Mouse (Mus musculus) midbrain, embryonic 12.5 days (tissue): Measurements from ENCODE around the gene Supt4a. TPM values are rescaled to one million over a fixed set of nuclear protein-coding genes. Genes with fewer than 3 reads are reported as not detected.

Source experiments
- ATAC-seq: fragments of 200-750 bp; cut with Nextera tagmentation; 2 replicates; pipeline ENCODE4 v1.8.0; 2017; ENCODE audit warnings: low read depth, moderate TSS enrichment, moderate library complexity; ENCODE audit not compliant: low FRiP score
- H3K27ac ChIP-seq: fragments of 300-500 bp; sonication (generic); replicated peaks from 2 replicates; pipeline ENCODE4 v1.5.1; 2016; ENCODE audit warnings: mild to moderate bottlenecking
- H3K27me3 ChIP-seq: fragments of 300-500 bp; sonication (generic); 2 replicates; pipeline ENCODE4 v1.6.1; 2016; ENCODE audit warnings: mild to moderate bottlenecking
- H3K36me3 ChIP-seq: fragments of 300-500 bp; sonication (generic); 2 replicates; pipeline ENCODE4 v1.6.1; 2016
- H3K4me1 ChIP-seq: fragments of 300-500 bp; sonication (generic); 2 replicates; pipeline ENCODE4 v1.6.1; 2016
- H3K4me2 ChIP-seq: fragments of 300-500 bp; sonication (generic); replicated peaks from 2 replicates; pipeline ENCODE4 v1.6.1; 2016; ENCODE audit warnings: mild to moderate bottlenecking, moderate library complexity
- H3K4me3 ChIP-seq: fragments of 300-500 bp; sonication (generic); 2 replicates; pipeline ENCODE4 v1.5.1; 2016; ENCODE audit warnings: mild to moderate bottlenecking
- H3K9ac ChIP-seq: fragments of 300-500 bp; sonication (generic); replicated peaks from 2 replicates; pipeline ENCODE4 v1.6.1; 2016; ENCODE audit warnings: mild to moderate bottlenecking, moderate library complexity
- H3K9me3 ChIP-seq: fragments of 300-500 bp; sonication (generic); 2 replicates; pipeline ENCODE4 v1.6.1; 2016; ENCODE audit warnings: mild to moderate bottlenecking
- WGBS: fragments of 180-500 bp; shearing (Covaris S2); methylation state at CpG from one replicate; pipeline ENCODE4 v1.1.7; 2016; 5-methylcytosine and 5-hydroxymethylcytosine counted together
- polyA plus RNA-seq: library from polyadenylated mRNA; unstranded; fragments of >200 nt; fragmentation: Nextera tagmentation; extraction: Ambion mirVana; gene quantifications from 2 replicates; pipeline ENCODE4 v1.2.1, GENCODE M21; 2016

Gene Supt4a
- polyA plus RNA-seq, 1 experiment from 2014 or later, result 139 TPM

- Histone ChIP-seq H3K4me3 (no peak overlapping the region), H3K27me3 (peaks cover 6% of the 10 kb centered on the region; the same call in 1 of the 2 replicates), H3K4me2 (no peak overlapping the region), H3K9ac (no peak overlapping the region), H3K9me3 (no peaks in the 10 kb centered on the region), H3K27ac (no peak overlapping the region), H3K4me1 (peaks cover 18% of the 10 kb centered on the region), H3K36me3 (no peaks in the 10 kb centered on the region)
- ATAC-seq, result no peak
- 63% methylated on average over 11 of the region's 11 CpGs for WGBS
Observed at GRCm38 (mm10) chr11:87727021-87727420, 10.3 kb upstream of the Supt4a start.

DNA sequence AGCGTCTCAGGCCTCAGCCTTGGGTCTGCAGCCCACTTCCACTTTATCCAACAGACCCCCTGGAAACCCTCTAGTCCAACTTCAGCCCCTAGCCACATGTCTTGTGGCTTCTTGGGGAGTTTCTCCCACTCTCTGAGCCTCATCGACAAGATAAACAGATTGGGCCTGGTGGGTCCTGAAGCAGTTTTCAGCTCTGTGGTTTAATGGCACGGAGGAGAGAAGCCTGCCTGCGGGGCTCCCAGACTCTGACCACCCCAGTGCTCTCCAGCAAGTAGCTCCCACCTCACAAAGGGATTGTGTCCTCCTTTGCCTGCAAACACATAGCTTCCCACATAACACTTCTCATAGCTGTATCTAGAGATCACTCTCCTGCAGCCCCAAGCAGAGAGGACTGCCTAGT is 9.9 kb upstream of the Supt4a start:
- no peak for ATAC-seq
- H3K4me1 ChIP-seq, result peaks cover 18% of the 10 kb centered on the region
- H3K9me3 ChIP-seq, result no peaks in the 10 kb centered on the region
- no peaks in the 10 kb centered on the region for H3K36me3 ChIP-seq
- no peak overlapping the region for H3K9ac ChIP-seq
- H3K4me2 ChIP-seq, result no peak overlapping the region
- H3K27ac ChIP-seq, result no peak overlapping the region
- peaks cover 6% of the 10 kb centered on the region; the same call in 1 of the 2 replicates for H3K27me3 ChIP-seq
- WGBS, result 71% methylated on average over 4 of the region's 4 CpGs
- no peak overlapping the region for H3K4me3 ChIP-seq

DNA sequence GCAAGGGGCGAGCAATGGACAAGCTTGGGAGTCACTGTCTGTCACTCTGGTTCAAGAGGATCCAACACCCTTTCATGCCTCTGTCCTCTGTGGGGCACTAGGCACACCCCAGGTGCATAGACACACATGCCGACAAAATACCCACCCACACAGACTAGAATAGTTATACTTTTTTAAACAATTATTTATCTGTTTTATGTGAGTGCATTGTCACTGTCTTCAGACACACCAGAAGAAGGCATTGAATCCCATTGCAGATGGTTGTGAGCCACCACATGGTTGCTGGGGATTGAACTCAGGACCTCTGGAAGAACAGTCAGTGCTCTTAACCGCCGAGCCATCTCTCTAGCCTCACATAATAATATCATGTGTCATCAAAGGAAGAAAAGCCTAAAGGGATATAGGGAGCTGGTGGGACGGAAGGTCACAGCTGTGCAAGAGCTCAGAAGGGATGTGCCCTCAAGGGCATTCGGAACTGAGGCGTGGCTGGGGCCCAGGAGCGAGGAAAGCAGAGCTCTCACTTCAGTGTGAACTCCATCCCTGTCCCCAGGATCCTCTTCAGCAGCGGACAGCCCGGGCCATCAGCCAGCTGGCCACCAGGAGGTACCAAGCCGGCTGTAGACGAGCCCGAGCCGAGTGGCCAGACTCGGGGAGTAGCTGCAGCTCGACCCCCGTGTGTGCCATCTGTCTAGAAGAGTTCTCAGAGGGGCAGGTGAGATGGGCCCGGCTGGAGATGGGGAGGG is 8.3 kb upstream of the Supt4a start:
- H3K4me1 ChIP-seq, result peaks cover 27% of the 10 kb centered on the region
- H3K9ac ChIP-seq, result no peak overlapping the region
- no peaks in the 10 kb centered on the region for H3K9me3 ChIP-seq
- 80% methylated on average over 18 of the region's 18 CpGs for WGBS
- no peak overlapping the region for H3K4me3 ChIP-seq
- no peak overlapping the region for H3K4me2 ChIP-seq
- peaks cover 11% of the 10 kb centered on the region for H3K27me3 ChIP-seq
- no peak overlapping the region for H3K27ac ChIP-seq
- no peaks in the 10 kb centered on the region for H3K36me3 ChIP-seq
- ATAC-seq, result no peak

GRCm38 (mm10) chr11:87729593-87730185 is 7.7 kb upstream of the Supt4a start:
- Histone ChIP-seq H3K4me2 (no peak overlapping the region), H3K27me3 (peaks cover 18% of the 10 kb centered on the region), H3K4me1 (peaks cover 30% of the 10 kb centered on the region), H3K4me3 (no peak overlapping the region), H3K9me3 (no peaks in the 10 kb centered on the region), H3K36me3 (no peaks in the 10 kb centered on the region), H3K9ac (no peak overlapping the region), H3K27ac (no peak overlapping the region)
- no peak for ATAC-seq
- 88% methylated on average over 13 of the region's 13 CpGs for WGBS

DNA sequence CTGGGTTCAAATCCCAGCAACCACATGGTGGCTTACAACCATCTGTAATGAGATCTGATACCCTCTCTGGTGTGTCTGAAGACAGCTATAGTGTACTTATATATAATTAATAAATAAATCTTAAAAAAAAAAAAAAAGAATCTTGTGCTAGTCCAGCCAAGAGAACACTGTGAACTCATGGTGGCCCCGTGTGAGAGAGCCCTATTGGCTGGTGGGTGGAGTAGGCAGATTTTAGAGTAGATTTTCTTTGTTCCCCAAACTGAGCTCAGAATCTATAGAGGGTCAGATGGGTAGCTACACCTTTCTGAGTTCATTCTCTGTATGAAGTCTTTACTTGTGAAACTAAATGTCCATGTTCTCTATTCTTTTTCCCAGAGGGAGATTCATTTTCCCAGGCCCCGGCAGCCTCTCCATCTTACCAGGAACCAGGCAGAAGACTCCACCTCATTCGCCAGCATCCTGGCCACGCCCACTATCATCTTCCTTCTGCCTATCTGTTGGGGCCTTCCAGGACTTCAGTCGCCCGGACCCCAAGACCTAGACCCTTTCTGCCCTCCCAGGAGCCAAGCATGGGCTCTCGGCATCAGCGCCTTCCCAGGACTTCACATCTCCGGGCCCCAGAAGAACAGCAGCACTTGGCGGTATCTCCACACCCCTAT is 6.6 kb upstream of the Supt4a start:
- Histone ChIP-seq H3K27me3 (peaks cover 23% of the 10 kb centered on the region), H3K27ac (no peak overlapping the region), H3K4me3 (no peak overlapping the region), H3K4me2 (no peak overlapping the region), H3K9me3 (no peaks in the 10 kb centered on the region), H3K9ac (no peak overlapping the region), H3K36me3 (no peaks in the 10 kb centered on the region), H3K4me1 (peaks cover 25% of the 10 kb centered on the region)
- 74% methylated on average over 10 of the region's 10 CpGs for WGBS
- ATAC-seq, result no peak

GRCm38 (mm10) chr11:87734346-87734745 is 3.0 kb upstream of the Supt4a start:
- Histone ChIP-seq H3K9ac (peak overlapping the region; percentile 53; the same call in 1 of the 2 replicates), H3K4me1 (peaks cover 25% of the 10 kb centered on the region), H3K4me3 (peak overlapping the region; percentile 23; the same call in 1 of the 2 replicates), H3K27me3 (peaks cover 23% of the 10 kb centered on the region), H3K27ac (peak overlapping the region; percentile 35), H3K36me3 (peaks cover 2% of the 10 kb centered on the region; the same call in 1 of the 2 replicates), H3K9me3 (no peaks in the 10 kb centered on the region), H3K4me2 (peak overlapping the region; percentile 49)
- WGBS, result 45% methylated on average over 5 of the region's 5 CpGs
- no peak for ATAC-seq

- H3K9ac ChIP-seq, result no peak overlapping the region
- H3K36me3 ChIP-seq, result peaks cover 15% of the 10 kb centered on the region
- H3K27ac ChIP-seq, result no peak overlapping the region
- H3K4me1 ChIP-seq, result peaks cover 25% of the 10 kb centered on the region
- H3K4me2 ChIP-seq, result peak overlapping the region; percentile 91; the same call in 1 of the 2 replicates
- H3K4me3 ChIP-seq, result no peak overlapping the region
- no peak for ATAC-seq
- H3K9me3 ChIP-seq, result no peaks in the 10 kb centered on the region
- 90% methylated on average over 6 of the region's 6 CpGs for whole genome bisulfite sequencing
- peaks cover 23% of the 10 kb centered on the region for H3K27me3 ChIP-seq
Observed at GRCm38 (mm10) chr11:87735691-87736090, 1.7 kb upstream of the Supt4a start.

GRCm38 (mm10) chr11:87736647-87737134 is 661 bp upstream of the Supt4a start:
- Histone ChIP-seq H3K4me1 (peaks cover 25% of the 10 kb centered on the region), H3K4me3 (peak overlapping the region; percentile 67), H3K36me3 (peaks cover 18% of the 10 kb centered on the region), H3K27ac (peak overlapping the region; percentile 66), H3K27me3 (peaks cover 18% of the 10 kb centered on the region), H3K9me3 (no peaks in the 10 kb centered on the region), H3K9ac (peak overlapping the region; percentile 56), H3K4me2 (peak overlapping the region; percentile 91)
- 3% methylated on average over 31 of the region's 31 CpGs for WGBS
- ATAC-seq, result peak; percentile 53

- Histone ChIP-seq H3K9me3 (no peaks in the 10 kb centered on the region), H3K27me3 (no peaks in the 10 kb centered on the region; the same call in 1 of the 2 replicates), H3K4me1 (no peaks in the 10 kb centered on the region), H3K4me2 (no peak overlapping the region), H3K4me3 (no peak overlapping the region), H3K27ac (no peak overlapping the region), H3K9ac (no peak overlapping the region), H3K36me3 (peaks cover 59% of the 10 kb centered on the region)
- no peak for ATAC-seq
- WGBS, result 93% methylated on average over 3 of the region's 3 CpGs
Observed at GRCm38 (mm10) chr11:87743691-87744090, 6.3 kb downstream of the Supt4a start.

GRCm38 (mm10) chr11:87744964-87745363 is 7.6 kb downstream of the Supt4a start:
- 85% methylated on average over 4 of the region's 4 CpGs for WGBS
- no peak for ATAC-seq
- no peaks in the 10 kb centered on the region for H3K4me1 ChIP-seq
- no peaks in the 10 kb centered on the region; the same call in 1 of the 2 replicates for H3K27me3 ChIP-seq
- no peak overlapping the region for H3K4me3 ChIP-seq
- H3K9ac ChIP-seq, result no peak overlapping the region
- H3K27ac ChIP-seq, result no peak overlapping the region
- H3K9me3 ChIP-seq, result no peaks in the 10 kb centered on the region
- peaks cover 51% of the 10 kb centered on the region for H3K36me3 ChIP-seq
- H3K4me2 ChIP-seq, result no peak overlapping the region

- Histone ChIP-seq H3K4me1 (no peaks in the 10 kb centered on the region), H3K36me3 (peaks cover 42% of the 10 kb centered on the region), H3K27me3 (no peaks in the 10 kb centered on the region; the same call in 1 of the 2 replicates), H3K9ac (no peak overlapping the region), H3K9me3 (no peaks in the 10 kb centered on the region), H3K4me2 (no peak overlapping the region), H3K4me3 (no peak overlapping the region), H3K27ac (no peak overlapping the region)
- no peak for ATAC-seq
- WGBS, result 85% methylated on average over 9 of the region's 9 CpGs
Observed at GRCm38 (mm10) chr11:87745632-87746555, 8.5 kb downstream of the Supt4a start.
